Mouse (Mus musculus): ENCODE data around the gene Cops2.

- TF ChIP-seq POLR2A (IDR thresholded peaks at IDR 0.05; ENCODE audit: low read depth, low read length) (no peak), CTCF (IDR thresholded peaks at IDR 0.05; ENCODE audit: borderline replicate concordance, insufficient read depth, low read length) (no peak)
Observed at GRCm38 (mm10) chr2:125809551-125809950, 49.4 kb downstream of the Cops2 start.

Measured in embryonic fibroblast, embryonic 13.5 days (primary cell).